Mouse (Mus musculus): ENCODE measurements at regions not wholly inside any gene's neighbourhood (a gene's known extent, or its start where the extent isn't known, plus 50 kb on each side); places are given as distances from the start of the nearest gene placed in this dataset.

- TF ChIP-seq CTCF (IDR thresholded peaks at IDR 0.05; ENCODE audit: insufficient read depth, low read depth, low read length) (no peak), POLR2A (IDR thresholded peaks at IDR 0.05; ENCODE audit: insufficient read depth, low read depth, low read length) (no peak)
Measured at GRCm38 (mm10) chr15:86971436-86971835, 572.7 kb upstream of the Fam19a5 start.
